Mouse (Mus musculus): ENCODE data around the gene Uba52.
A peak's percentile ranks its signal among the peaks of the same experiment; 100 is the strongest.
"Not testable (repeated sequence)": the region's sequence is repeated elsewhere in the genome, so short reads cannot be mapped to it uniquely, and the experiment has no call there.

Gene Uba52

DNA sequence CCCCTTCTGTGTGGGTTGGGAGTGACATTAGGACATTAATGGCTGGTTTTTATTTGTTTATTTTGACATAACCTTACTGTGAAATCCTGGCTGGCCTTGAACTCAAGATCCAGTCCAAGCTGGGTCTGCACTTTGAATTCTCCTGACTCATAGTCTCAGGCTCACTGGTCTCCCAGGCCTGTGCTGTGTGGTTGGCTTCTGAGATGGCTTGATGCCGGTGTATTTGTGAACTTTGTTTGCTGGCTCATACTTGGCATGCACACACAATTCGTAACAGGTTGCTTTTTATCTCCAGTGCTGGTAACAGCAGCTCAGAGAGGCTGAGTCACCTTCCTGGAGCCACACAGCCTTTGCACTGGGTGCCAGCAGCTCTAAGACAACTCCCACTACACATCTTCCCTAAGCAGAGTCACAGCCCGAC, 19.1 kb upstream of the Uba52 start:
- DNase-seq, result no peak

GRCm38 (mm10) chr8:70529299-70529698, 18.7 kb upstream of the Uba52 start:
- no peak for DNase-seq

DNA sequence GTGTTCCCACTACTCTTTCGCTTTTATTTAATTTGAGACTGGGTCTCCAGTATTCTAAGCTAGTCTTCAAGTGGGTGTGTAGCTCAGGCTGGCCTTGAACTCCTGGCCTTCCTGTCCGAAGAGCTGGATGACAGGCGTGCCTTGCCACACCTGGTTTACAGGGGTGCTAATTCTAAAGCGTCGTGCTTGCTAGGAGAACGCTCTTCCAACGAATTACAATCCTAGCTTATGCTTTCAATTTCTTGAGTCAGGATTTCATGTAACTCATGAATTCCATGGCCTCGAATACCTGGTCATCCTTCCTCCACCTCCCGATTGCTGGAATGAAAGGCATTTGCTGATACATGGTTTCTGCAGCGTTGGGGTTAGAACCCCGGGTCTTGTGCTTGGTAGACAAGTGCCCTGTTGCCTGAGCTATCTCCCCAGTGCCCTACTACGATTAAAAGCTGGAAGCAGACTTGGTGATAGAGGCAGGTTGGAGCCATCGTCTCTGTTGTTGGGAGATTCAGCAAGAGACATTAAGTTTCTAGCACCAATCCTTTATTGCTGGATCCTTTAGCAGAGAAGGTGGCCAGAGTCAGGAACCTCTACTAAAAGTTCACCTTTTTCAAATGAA, 17.7 kb upstream of the Uba52 start:
- no peak for DNase-seq

DNA sequence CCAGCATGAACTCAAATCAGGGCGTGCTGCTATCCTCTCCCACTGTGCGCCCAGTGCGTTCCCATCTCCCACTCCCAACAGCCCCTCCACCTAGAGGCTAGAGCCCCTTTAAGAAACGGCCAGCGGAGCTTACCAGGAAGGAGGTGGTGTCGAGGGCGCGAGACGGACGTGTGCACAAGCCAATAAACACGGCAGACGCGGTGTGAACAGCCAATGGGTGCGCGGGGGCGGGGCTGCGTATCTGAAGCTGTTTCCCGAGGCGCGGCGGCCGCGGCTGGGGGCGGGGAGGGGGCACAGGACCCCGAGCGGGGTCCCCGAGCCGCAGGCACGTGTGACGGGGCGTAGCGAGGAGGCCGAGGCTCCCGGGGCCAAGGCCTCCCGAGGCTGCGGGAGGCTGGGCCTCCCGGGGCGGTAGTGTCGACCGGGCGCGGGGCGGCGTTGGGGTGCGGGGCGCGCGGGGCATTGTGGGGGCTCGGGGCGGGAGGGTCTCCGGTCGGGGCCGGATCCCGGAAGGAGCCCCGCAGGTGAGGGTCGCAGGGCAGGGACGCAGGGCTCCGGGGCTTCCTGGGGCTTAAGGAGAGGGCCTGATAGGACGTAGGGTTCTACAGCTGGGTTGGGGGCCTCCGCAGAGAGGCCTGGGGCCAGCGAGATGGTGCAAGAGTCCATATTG, 17.0 kb upstream of the Uba52 start, which contains the start of the genes Fkbp8 and Kxd1:
Fkbp8 (plus strand) TSS at position 213 of the 670 bp plus-strand sequence.
Kxd1 (minus strand) TSS at position 445 of the 670 bp plus-strand sequence.
- DNase-seq, result peak; percentile 99

DNA sequence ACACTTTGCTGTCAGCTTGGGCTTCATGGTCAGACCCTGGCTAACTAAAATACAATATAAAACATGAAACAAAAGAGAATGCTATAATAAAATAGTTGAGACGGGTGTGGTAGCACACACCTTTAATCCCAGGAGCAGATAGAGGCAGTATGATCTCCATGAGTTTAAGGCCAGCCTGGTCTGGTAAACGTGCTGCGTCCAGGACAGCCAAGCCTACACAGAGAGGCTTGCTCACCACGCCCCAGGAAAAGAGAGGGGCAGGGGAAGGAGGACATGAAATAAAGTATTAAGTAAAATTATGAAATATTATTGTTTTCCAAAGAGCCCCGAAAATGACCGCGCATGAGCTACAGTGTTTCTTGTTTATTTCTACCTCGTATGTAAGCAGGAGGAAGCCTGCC, 16.5 kb upstream of the Uba52 start:
- no peak for DNase-seq

- DNase-seq, result peak; percentile 94
Measured at GRCm38 (mm10) chr8:70522592-70523403, 12.2 kb upstream of the Uba52 start.

- DNase-seq, result no peak
Measured at GRCm38 (mm10) chr8:70519606-70520005, 9.0 kb upstream of the Uba52 start.

DNA sequence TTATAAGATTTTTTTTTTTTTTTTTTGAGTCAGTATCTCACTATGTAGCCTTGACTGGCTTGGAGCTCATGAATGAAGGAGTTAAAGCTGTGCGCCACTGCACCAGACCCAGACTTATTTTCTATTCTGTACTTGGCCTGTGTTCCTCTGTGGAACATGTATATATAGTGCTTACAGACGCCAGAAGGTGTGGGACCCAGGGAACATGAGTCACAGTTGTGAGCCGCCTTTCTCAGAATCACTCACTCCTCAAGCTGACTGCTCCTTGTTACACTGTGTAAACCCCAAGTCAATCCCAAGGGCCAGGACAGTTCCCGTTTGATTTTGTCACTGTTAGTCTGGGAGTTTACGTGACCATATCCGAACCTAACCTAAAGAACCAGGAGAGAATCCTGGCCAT, 8.4 kb upstream of the Uba52 start:
- no peak for DNase-seq

DNA sequence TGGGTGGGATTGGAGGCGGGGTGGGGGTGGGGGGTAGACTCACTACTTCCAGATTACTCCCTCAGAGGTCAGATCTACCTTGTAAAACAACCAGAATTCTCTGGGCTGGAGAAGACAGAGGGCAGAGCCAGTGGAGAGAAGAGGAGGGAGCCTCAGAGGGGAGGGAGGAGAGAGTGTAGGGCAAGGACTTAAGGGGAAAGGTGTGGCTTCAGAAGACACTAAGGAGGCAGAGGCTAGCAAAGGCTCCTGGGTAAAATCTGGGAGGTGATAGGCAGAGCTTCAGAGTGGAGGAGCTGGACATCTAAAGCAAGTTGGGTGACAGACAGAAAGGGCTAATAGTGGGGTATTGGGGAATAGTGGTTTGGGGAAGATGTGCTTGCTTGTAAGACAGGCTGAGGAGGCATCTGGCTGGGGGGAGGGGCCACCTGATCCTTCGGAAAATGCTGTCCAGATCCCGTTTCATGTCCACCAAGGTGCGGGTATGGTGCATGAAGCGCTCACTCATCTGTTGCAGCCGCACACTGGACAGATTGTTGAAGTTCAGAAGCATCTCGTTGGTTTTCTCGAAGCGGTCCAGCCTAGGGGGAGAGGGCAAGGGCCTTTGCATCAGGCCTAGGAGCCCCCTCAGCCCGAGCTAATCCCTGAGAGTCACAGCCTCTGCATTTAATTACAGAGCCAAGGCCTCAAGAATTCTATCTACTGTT, 7.5 kb upstream of the Uba52 start:
- no peak for DNase-seq

GRCm38 (mm10) chr8:70513441-70513840, 2.8 kb upstream of the Uba52 start:
- DNase-seq, result no peak

DNA sequence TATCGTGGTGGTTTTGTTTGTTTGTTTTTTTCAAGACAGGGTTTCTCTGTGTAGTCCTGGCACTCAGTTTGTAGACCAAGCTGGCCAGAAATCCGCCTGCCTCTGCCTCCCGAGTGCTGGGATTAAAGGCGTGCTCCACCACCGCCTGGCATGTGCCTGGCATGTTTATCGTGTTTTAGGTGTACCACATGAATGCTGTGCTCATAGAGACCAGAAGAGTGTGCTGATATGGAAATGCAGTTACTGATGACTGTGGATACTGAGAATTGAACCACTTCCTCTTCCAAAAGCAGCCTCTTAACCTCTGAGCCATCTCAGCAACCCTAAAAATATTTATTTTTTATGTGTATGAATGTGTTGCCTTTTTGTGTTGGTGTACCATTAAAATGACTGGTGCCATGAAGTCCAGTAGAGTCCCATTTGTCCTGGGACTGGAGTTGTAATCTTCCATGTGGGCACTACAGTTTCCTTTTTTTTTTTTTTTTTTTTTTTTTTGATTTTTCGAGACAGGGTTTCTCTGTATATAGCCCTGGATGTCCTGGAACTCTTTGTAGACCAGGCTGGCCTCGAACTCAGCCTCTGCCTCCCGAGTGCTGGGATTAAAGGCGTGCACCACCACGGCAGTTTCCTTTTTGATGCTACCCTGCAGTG, 1.8 kb upstream of the Uba52 start:
- DNase-seq, result no peak

GRCm38 (mm10) chr8:70511770-70512169, 1.2 kb upstream of the Uba52 start:
- DNase-seq, result no peak

- DNase-seq, result not testable (repeated sequence)
Measured at GRCm38 (mm10) chr8:70511174-70511573, 573 bp upstream of the Uba52 start.

- DNase-seq, result no peak
Measured at GRCm38 (mm10) chr8:70509281-70509952, 1.2 kb downstream of the Uba52 start.

DNA sequence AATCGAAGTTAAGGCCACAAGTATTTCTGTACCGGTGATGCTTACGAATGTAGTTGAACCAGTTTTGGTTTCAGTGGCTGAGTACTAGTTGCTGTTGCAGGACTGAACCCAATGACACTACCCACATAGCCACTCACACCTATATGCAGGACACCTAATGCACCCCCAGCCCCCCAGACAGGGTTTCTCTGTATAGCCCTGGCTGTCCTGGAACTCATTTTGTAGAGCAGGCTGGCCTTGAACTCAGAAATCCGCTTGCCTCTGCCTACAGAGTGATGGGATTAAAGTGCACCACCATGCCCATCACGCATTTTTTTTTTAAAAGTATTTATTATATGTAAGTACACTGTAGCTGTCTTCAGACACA, 3.6 kb downstream of the Uba52 start:
- no peak for DNase-seq

- DNase-seq, result peak; percentile 94
Measured at GRCm38 (mm10) chr8:70506328-70507026, 4.1 kb downstream of the Uba52 start, which contains the start of gene Rex1bd. Rex1bd (minus strand) TSS chr8:70506752.

- DNase-seq, result no peak
Measured at GRCm38 (mm10) chr8:70505698-70506327, 4.8 kb downstream of the Uba52 start.

GRCm38 (mm10) chr8:70504851-70505250, 5.8 kb downstream of the Uba52 start:
- DNase-seq, result peak; percentile 89

GRCm38 (mm10) chr8:70504291-70504716, 6.3 kb downstream of the Uba52 start:
- DNase-seq, result peak; percentile 62

DNA sequence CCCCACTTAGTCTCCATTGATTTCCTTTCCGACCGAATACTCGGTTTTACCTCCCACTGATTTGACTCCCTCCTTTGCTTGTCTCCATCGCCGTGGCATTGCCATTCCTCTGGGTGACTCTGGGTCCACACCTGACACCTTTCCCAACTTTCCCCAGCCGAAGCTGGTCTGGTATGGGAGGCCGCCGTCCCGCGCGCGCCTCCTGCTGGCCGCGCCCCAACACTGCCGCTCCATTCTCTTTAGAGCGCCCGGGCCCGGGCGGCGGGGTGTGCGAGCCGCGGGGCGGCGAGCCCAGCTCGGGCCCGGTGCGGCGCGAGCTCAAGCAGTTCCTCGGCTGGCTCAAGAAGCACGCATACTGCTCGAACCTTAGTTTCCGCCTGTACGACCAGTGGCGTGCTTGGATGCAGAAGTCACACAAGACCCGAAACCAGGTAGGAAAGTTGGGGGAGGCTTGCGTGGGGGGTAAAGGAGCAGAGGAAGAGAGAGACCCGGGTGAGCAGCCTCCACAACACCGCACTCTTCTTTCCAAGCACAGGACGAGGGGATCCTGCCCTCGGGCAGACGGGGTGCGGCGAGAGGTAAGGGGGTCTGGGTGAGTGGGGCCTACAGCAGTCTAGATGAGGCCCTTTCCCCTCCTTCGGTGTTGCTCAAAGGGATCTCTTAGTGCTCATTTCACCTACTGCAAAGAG, 7.4 kb downstream of the Uba52 start:
- peak; percentile 76 for DNase-seq

Data from cerebellum, adult 8-10 months (tissue).